Mouse (Mus musculus): ENCODE measurements around the gene Sez6. TPM values are rescaled to one million over a fixed set of nuclear protein-coding genes. Genes with fewer than 3 reads are reported as not detected.

The Sez6 gene
- total RNA-seq, 1 experiment from 2014 or later, result not detected

- no peak for ATAC-seq (replicated peaks; ENCODE audit: low read depth, poor library complexity, severe bottlenecking)
These were observed 25.9 kb upstream of the Sez6 start for GRCm38 (mm10) chr11:77904707-77905106.

GRCm38 (mm10) chr11:77906097-77906687 is 24.4 kb upstream of the Sez6 start:
- ATAC-seq (replicated peaks; ENCODE audit: low read depth, poor library complexity, severe bottlenecking), result no peak

GRCm38 (mm10) chr11:77906747-77907174 is 23.8 kb upstream of the Sez6 start:
- no peak for ATAC-seq (replicated peaks; ENCODE audit: low read depth, poor library complexity, severe bottlenecking)

GRCm38 (mm10) chr11:77908468-77908867 is 22.1 kb upstream of the Sez6 start:
- ATAC-seq (replicated peaks; ENCODE audit: low read depth, poor library complexity, severe bottlenecking), result no peak

- ATAC-seq (replicated peaks; ENCODE audit: low read depth, poor library complexity, severe bottlenecking), result no peak
These were observed 21.2 kb upstream of the Sez6 start for GRCm38 (mm10) chr11:77909376-77909775.

- ATAC-seq (replicated peaks; ENCODE audit: low read depth, poor library complexity, severe bottlenecking), result no peak
These were observed 20.8 kb upstream of the Sez6 start for GRCm38 (mm10) chr11:77909776-77910175.

GRCm38 (mm10) chr11:77913505-77913904 is 17.1 kb upstream of the Sez6 start:
- no peak for ATAC-seq (replicated peaks; ENCODE audit: low read depth, poor library complexity, severe bottlenecking)

- no peak for ATAC-seq (replicated peaks; ENCODE audit: low read depth, poor library complexity, severe bottlenecking)
These were observed 15.9 kb upstream of the Sez6 start for GRCm38 (mm10) chr11:77914598-77915260.

- no peak for ATAC-seq (replicated peaks; ENCODE audit: low read depth, poor library complexity, severe bottlenecking)
These were observed 13.9 kb upstream of the Sez6 start for GRCm38 (mm10) chr11:77916741-77917140.

GRCm38 (mm10) chr11:77917166-77917565 is 13.4 kb upstream of the Sez6 start:
- no peak for ATAC-seq (replicated peaks; ENCODE audit: low read depth, poor library complexity, severe bottlenecking)

- no peak for ATAC-seq (replicated peaks; ENCODE audit: low read depth, poor library complexity, severe bottlenecking)
These were observed 7.3 kb upstream of the Sez6 start for GRCm38 (mm10) chr11:77923285-77923684.

GRCm38 (mm10) chr11:77925836-77926657 is 4.6 kb upstream of the Sez6 start:
- no peak for ATAC-seq (replicated peaks; ENCODE audit: low read depth, poor library complexity, severe bottlenecking)

GRCm38 (mm10) chr11:77926666-77927065 is 3.9 kb upstream of the Sez6 start:
- no peak for ATAC-seq (replicated peaks; ENCODE audit: low read depth, poor library complexity, severe bottlenecking)

GRCm38 (mm10) chr11:77927837-77928236 is 2.8 kb upstream of the Sez6 start:
- no peak for ATAC-seq (replicated peaks; ENCODE audit: low read depth, poor library complexity, severe bottlenecking)

GRCm38 (mm10) chr11:77931541-77932433 is 1.2 kb downstream of the Sez6 start:
- no peak for ATAC-seq (replicated peaks; ENCODE audit: low read depth, poor library complexity, severe bottlenecking)

- ATAC-seq (replicated peaks; ENCODE audit: low read depth, poor library complexity, severe bottlenecking), result no peak
These were observed 2.0 kb downstream of the Sez6 start for GRCm38 (mm10) chr11:77932576-77932975.

GRCm38 (mm10) chr11:77934111-77934521 is 3.5 kb downstream of the Sez6 start:
- no peak for ATAC-seq (replicated peaks; ENCODE audit: low read depth, poor library complexity, severe bottlenecking)

- no peak for ATAC-seq (replicated peaks; ENCODE audit: low read depth, poor library complexity, severe bottlenecking)
These were observed 4.1 kb downstream of the Sez6 start for GRCm38 (mm10) chr11:77934568-77935311.

- ATAC-seq (replicated peaks; ENCODE audit: low read depth, poor library complexity, severe bottlenecking), result no peak
These were observed 6.2 kb downstream of the Sez6 start for GRCm38 (mm10) chr11:77936846-77937245.
